Mouse (Mus musculus) erythroblast, adult 5-6 weeks (primary cell): ENCODE measurements around the gene Add3. TPM values are rescaled to one million over a fixed set of nuclear protein-coding genes. Genes with fewer than 3 reads are reported as not detected.
"Not testable (repeated sequence)": the region's sequence is repeated elsewhere in the genome, so short reads cannot be mapped to it uniquely, and the experiment has no call there.

Source experiments
- ATAC-seq: replicated peaks from 2 replicates; pipeline ENCODE4 v1.8.0; 2016; ENCODE audit warnings: moderate number of reproducible peaks, mild to moderate bottlenecking, moderate TSS enrichment, inconsistent platforms; ENCODE audit not compliant: poor library complexity, low FRiP score, severe bottlenecking
- total RNA-seq, 2 experiments: library from RNA; stranded (forward) in 1 of 2; stranded (reverse) in 1 of 2; fragments of 150-400 nt in 1 of 2; fragments of 200-764, 138-1000 nt in 1 of 2; gene quantifications; 2 replicates each; pipeline versions ENCODE4 v1.2.3 to v1.2.4; 2015 to 2017; ENCODE audit warnings: low replicate concordance in 2 of 2

The Add3 gene
- total RNA-seq, 2 experiments from 2014 or later: 35.5 to 38.0 TPM

DNA sequence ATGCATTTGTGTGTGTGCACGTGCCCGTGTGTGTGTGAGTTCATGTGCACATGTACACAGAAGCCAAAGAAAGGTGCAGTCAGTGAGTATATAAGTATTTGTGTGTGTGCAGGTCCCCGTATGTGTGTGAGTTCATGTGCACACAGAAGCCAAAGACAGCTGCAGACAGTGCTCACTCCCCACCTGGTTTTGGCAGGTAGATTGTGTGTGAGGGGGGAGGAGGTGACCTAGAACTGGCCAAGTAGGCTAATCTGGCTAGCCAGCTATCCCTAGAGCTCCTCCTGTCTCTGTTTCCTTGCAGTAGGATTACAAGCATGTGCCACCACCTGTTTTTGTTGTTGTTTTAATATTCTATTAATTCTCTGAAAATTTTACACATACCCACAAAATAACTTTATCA lies 80.9 kb downstream of the Add3 start:
- ATAC-seq: no peak

DNA sequence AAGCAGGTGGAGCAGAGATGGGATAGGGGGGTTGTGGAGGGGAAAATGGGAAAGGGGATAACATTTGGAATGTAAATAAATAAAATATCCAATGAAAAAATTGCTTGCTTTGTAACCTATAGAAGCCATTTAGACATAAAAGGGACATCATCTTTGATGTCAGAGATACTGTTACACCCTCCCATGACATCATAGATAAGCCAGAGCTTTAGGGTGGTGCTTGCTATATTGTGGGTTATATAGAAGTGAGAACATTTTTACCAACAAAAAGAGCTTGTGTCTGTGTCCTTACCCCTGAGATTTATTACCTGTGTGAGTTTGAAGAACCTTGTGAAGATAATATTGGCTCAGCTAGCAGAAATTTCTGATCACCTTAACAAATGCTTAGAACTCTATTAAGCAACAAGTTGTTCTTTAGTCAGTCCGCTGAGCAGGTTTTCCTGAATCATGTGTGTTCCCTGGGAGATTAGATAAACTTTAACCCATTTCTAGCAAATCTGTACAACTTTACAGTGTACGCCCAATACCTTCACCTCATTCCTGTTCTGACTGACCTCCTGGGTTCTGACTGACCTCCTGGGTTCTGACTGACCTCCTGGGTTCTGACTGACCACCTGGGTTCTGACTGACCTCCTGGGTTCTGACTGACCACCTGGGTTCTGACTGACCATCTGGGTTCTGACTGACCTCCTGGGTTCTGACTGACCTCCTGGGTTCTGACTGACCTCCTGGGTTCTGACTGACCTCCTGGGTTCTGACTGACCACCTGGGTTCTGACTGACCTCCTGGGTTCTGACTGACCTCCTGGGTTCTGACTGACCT lies 85.2 kb downstream of the Add3 start:
- not testable (repeated sequence) for ATAC-seq

DNA sequence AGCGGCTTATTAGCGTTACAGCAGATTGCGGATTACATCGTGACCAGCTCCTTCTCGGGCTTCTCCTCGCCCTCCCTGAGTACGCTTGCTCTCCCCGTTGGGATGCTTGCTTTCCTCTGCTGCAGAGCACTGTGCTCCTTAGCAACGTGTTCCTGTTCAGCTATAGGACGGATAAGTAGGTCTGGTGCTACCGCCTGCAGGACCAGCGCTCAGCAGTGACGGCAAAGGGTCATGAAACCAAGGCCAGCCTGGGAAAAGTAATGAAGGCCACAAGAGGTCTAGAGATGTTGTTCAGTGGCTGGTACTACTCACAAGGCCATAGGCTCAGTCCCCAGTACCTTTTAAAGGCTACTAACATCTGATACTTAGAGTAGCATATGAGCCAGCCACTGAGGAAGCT lies 86.4 kb downstream of the Add3 start:
- ATAC-seq: no peak

DNA sequence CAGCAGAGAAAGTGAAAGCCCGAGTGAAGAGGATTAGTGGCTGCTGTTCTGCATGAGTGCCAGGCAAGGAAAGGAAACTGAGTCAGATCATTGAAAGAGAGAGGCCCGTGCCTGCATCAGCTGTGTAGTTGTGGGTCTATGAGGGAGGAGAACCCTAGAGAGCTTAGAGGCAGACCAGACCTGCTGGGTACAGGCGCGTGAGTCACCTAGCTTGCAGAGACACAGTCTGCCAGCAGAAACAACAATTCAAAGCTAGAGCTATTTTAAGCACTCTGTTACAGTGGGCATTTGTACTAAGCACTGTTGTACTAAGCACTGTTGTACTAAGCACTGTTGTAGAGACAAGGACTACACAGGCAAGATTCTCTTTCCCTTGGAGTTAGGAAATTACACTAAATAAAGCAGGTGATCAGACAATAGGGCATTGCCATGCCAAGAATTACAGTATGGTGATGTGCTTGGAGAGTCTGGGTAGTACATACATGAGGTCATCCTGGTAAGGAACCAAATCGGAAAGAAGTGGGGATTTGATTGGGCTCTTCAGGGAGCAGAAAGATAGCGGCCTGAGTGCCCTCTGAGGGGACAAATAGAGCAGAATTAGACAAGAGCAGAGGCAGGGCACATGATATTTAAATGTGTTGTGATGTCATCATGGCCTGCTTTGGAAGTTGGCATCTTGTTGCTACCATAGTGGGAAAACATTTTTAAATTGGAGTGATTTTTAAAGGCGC lies 88.0 kb downstream of the Add3 start:
- no peak for ATAC-seq

DNA sequence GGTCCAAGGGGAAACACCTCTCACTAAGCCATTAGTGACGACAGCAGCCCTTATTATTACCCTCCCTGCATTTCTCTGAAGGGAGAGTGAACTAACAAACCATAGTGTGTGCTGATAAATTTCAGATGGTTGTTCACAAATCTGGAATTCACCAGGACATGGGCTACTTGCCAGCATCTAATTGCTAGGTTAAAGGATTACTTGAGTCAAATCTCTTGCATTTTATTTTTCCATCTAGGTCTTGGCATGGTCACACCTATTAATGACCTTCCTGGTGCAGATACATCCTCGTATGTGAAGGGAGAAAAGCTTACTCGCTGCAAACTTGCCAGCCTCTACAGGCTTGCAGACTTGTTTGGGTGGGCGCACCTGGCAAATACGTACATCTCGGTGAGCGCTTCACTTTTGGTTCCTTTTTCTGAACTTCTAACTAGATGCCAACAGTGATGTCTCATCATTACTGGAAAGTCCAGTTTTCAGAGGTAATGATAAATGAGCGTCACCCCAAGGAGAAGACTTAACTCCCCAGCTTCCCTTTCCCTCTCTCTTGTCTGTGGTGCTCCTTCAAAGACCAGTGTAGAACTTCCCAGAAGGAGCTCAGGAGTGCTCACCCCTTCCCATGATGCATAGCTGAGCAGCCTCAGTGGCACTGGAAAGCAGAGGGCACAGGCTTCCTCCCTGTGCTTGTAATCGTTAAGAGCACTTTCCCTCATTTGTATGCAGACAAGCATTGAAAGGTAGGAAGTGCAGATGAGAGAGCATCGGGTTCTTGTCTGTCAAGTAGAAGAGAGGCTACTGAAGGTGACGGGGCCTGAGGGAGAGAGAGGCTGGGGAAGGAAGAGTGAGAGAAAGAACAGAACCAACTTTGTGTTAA lies 90.9 kb downstream of the Add3 start:
- ATAC-seq: no peak

DNA sequence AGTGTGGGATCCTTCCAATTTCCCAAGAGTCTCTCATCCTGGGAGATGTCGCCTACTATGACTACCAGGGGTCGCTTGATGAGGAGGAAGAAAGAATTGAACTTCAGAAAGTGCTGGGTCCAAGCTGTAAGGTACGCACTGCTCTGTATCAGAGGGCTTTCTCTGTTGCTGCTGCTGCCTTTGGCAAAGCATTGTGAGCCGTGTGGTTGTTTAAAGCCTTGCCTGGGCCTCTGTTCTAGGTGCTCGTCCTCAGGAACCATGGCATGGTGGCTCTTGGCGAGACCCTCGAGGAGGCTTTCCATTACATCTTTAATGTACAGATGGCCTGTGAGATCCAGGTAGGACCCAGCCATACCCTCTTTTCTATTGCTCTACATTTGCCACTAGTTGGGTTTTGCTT lies 93.3 kb downstream of the Add3 start:
- ATAC-seq: no peak

DNA sequence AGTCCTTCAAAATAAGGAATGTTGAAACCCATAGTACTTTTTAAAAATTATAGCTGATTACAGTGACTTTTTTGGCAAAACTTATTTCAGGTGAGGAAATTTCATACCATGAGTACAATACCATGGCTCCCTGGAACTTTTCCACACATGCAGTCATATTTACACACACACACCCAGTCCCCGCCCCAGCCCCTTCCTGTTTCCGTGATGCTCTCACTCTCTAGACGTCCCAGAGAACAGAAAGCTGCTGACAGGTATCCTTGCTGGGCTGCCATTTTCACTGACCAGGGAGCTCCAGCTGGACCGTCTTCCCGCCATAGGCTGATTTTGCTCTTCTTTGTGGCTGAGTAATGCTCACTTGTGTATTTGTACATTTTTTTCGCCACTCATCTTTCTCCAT lies 101.6 kb downstream of the Add3 start:
- ATAC-seq: no peak

DNA sequence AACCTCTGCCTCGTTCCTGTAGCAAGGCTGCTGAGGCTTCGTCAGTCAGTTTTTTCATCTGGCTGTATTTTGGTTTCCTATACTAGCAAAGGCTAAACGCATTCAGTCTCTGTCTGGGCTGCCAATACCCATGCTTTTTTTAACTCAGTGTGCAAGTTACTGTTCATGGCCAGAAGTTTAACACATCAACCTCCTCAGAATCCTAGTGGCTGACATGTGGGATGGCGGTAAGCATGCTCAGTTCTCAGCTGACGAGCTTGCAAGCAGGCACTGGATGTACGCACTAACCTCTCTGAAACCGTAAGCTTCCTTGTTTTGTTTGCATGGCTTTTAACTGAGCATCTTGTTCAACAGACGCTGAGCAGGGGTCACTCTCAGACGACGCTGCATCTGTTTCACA lies 103.7 kb downstream of the Add3 start:
- no peak for ATAC-seq

DNA sequence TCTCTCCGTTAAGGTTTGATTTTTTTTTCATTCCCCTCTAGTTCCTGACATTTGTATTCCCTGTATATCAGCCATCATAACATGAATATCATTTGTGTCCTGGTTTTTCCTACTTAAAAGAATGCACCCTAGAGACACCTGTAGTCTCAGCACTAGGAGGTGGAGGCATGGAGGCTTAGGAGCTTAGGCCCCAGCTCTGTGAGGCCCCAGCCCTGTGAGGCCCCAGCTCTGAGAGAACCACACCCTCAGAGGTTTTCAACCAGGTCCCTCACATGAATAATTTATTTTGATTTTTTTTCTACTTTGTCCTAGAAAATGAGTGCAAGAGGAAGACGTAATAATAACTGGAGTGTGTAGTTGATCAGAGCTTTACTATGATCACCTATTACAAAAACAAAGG lies 107.3 kb downstream of the Add3 start:
- ATAC-seq: no peak

DNA sequence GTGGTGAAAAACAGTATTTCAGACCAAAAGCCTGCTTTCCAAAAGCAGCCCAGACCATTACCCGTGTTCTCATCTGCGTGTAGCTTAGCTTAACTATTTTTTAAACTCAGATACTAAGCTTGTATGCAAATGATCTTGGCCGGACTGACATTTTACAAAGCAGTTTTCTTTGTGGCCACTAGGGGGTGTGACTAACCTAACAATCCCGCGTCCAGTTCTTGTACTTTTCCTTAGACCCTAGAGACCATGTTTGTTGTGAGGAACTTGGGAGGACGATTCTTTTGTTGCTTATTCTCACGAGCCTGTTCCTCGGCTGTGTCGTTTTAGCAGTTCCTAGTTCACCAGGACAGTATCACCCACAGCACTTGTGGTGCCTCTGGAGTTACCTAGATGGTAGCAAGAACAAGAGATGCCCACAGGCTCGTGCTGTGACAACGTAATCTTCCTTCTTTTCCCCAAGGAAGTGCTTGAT lies 107.8 kb downstream of the Add3 start:
- peak; percentile 83 for ATAC-seq

DNA sequence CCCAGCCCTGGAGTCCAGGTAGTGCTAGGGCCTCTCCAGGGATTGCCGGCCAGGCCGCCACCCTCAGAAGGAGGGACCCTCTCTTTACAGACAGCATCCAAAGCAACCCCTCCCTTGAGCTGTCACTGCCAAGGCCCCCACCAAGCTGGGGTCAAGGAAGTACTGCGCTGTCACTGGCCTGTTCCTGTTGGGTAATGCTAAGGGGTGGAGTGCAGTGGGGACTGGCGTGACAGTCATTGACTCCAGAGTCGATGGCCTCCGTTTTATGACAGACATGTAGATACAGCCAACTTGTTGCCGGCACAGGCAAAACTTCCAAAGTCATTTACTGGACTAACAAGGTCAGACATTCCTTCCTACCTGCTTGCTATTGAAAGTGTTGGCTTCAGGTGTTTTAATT lies 110.8 kb downstream of the Add3 start:
- no peak for ATAC-seq

DNA sequence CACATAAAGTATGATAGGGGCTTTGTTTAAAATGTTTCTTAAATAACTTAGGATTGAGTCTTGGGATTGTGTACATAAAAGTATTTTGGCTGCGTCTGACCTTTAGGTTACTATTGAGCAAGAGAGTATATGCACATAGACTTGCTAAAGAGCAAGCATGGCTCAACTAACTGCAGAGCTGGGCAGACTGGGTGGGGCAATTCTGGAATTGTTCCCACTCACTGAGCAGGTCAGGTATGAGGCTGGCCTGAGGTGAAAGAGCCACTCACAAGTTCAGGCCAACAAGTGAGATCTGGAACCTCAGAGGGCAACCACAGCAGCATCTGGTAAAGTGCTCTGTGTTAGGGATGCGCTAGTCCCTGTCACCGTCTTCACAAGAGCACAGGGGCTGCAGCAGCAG lies 111.4 kb downstream of the Add3 start:
- no peak for ATAC-seq

DNA sequence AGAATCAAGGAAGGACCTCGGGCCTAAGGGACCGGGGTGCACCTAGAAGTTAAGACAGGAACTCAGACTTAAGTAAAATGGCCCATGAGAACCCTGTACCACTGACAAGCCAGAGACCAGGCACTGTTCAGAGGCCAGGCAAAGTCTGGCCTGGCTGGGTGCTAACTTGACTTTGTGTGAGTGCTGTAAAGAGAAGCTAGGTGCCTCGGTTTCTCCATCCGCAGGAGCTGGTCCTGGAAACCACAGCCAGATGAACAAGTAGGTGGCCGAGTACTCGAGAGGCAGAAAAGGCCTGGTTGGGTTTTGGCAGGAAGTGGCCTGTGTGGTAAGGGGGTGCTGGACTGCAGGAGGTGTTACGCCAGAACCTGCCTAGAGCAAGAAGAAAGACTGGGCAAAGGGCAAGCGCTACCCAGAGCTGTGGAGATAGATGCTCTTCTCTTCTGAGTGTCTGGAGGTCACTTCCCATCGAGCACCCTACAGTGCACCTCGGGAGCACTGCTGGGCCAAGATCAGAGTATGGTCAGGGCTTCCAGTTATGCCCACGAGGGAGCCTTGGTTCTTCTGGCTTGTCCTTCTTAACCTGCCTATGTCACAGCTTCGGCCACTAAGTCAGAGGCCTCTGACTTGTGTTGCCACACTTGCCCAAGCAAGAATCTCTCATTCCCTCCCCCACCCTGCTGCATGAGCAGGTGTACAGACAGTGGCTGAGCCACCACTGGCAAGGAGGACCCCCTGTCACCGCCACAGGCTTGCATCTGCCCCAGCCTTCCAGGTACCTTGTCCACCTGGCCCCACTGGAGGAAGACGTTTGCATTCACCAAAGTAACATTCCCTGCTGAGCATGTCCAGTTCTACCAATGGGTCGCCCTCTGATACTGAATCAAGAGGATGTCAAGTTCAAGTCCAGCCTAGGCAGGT lies 112.1 kb downstream of the Add3 start:
- ATAC-seq: no peak

DNA sequence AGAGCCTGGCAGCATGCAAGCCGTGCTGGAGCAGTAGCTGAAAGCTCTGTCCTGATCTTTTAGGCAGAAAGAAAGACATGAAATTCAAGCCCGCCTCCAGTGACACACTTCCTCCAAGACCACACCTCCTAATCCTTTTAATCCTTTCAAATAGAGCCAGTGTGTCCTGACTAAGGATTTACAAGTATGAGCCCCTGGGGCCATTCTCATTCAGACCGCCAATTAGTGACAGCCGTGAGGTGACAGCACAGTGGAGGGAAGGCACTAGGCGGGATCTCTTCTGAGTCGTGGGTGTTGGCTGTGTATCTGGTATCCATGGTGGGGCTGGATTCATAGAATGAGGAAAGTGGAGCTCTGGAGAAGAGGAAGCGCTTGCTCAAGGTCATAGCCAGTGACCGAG lies 116.1 kb downstream of the Add3 start:
- ATAC-seq: peak; percentile 12

DNA sequence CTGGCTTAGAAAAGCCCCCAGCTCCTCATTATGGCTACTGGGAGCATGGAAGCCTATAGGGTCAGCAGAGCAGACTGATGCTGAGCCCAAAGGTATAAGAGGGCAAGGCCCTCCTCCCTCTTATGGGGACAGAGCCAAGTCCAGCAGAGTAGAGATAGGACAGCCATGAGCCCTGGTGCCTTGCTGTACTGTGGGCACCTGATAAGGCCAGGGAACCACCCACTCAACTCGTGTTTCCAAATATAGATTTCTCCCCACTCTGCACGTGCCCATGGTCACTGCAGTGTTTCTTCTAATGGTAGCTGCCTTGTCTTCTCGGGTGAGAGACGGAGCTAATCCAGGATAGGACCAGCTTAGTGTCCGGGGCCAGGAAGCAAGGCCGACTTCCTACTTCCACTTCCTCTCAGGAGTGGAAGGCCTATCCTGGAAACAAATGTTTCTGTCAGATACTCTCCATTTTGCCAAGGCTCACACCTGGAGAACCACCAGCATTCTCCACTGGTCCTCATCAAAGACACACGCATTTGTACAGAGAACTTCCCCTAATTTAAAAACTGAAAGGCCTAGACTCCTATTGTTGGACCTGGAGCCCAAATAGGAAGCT lies 116.8 kb downstream of the Add3 start:
- peak; percentile 69 for ATAC-seq

DNA sequence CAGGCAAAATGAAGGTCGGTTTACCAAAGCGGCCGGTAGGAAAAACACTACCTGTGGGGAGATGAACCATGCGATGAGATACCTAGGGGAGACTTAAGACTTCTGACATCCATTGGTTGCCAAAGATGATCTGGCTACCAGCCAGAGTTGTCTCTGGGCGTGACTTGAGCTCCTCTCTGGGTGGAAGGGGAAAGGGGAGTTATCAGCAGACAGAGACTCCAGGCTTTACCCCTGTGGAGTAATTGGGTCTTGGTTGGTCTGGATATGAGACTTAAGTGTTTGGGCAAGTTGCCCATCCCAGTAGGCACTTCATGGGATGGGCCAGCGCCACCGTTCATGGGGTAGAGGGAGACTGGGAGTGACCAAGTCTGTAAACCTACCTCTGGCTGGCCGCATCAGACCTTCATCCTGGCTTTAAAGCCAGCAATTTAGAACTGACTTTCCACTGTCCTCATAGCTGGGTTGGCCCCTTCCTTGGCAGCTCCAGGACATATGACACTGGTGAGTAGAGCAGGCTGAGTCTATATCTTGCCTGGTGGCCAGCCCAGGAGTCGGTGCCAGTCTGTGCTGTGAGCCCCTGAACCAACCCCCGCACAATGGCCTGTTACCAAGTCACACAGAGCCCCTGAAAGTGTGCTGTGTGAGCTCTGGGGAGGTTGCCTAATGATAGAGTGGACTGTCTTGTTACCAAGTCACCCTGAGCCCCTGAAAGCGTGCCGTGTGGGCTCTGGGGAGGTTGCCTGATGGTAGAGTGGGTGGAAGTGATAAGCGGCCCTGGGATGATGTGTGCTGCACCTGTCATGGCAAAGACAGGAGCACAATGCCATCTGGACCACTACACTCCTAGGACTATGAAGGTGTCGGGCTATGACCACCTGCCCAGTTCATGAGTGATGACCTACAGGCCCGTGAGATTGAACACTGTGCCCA lies 117.7 kb downstream of the Add3 start:
- ATAC-seq: peak; percentile 68

DNA sequence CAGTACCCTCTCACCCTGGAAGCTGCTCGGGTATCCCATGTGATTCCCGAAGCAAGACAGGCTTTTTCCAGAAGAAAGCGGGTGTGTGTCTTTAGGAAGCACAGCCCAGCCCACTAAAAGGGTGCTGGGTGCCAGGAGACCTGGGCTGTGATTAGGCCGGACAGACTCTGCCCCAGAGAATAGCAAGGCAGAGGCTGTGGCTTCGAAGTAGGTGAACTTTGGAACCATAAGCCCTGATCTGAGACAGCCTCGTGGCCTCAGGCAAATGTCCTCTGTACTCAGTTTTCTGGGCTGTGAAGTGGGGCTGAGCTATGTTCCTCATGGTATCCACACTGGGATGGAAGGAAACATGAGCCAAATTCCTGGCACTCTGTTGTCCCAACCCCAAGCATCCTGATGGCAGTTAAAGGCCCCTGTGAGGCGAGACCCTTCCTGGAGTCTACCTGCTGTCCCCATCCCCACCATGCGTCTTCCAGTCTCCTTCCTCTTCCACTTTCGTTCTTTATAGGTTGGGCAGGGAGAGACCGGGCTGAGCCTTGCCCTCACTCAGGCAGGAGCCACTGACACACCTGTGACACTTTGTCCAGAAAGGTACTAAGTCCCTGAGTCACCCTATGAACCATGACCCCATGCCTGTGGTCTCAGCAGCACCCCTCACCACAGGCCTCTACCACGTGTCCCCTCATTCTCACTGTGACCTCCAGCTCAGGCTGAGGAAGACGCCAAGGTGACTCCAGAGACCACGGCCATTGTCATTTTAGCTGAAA lies 118.7 kb downstream of the Add3 start:
- ATAC-seq: no peak
